Mouse (Mus musculus) G1E (cell line): Measurements from ENCODE around the gene Tmed4.

Experiments used
- CTCF ChIP-seq: IDR thresholded peaks from 2 replicates; pipeline ENCODE4 v1.5.1; 2012; ENCODE audit warnings: low read depth, low read length, inconsistent platforms, mixed read lengths
- GATA1 ChIP-seq: IDR thresholded peaks from 2 replicates; pipeline ENCODE4 v1.6.1; 2012; ENCODE audit warnings: borderline replicate concordance, low read length, inconsistent platforms, mixed read lengths

DNA sequence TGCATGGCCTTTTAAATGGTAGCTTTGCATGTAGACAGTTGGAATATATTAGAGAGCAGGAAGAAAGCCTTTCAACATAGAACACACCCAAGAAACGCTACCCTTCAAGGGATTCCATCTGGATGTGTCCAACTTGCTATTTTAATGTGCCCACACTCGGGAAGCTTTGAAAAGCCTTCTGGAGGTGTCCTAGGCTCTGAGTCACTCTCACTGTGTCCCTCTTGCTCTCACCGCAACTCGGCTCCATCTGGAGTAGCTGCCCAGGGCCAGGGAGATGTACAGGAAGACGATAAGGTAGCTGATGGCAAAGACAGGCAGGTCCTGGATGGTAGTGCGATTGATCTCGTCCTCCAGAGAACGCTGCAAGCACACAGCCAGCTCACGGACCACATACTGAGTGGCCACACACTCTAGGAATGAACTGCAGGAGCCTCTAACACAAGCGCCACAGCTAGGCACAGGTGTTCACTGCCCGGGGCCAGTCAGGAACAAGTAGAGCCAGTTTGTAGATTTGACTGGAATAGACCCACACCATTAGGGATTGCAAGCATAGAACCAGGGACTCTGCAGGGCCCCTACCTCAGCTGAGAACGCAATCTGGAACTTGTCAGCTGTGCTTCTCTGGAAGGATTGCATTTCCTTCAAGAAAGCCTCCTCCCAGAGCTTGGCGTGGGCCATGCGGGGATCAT, 50.0 kb downstream of the Tmed4 start:
- TF ChIP-seq CTCF = no peak
- TF ChIP-seq GATA1 = no peak
